Mouse (Mus musculus) forebrain, embryonic 11.5 days (tissue): ENCODE measurements around the gene Ttk. TPM values are rescaled to one million over a fixed set of nuclear protein-coding genes. Genes with fewer than 3 reads are reported as not detected.

ENCODE experiments used
- ATAC-seq: fragments of 200-750 bp; cut with Nextera tagmentation; replicated peaks from 2 replicates; pipeline ENCODE4 v1.8.0; 2017; ENCODE audit warnings: moderate TSS enrichment; ENCODE audit not compliant: low FRiP score
- DNase-seq: peaks from one replicate; pipeline ENCODE4 v3.0.0-alpha.2; 2017; ENCODE audit warnings: low spot score
- H3K27ac ChIP-seq: fragments of 300-500 bp; sonication (generic); 2 replicates; pipeline ENCODE4 v1.5.1; 2014; ENCODE audit warnings: low read depth, low read length
- H3K27me3 ChIP-seq: fragments of 300-500 bp; sonication (generic); 2 replicates; pipeline ENCODE4 v1.6.1; 2014; ENCODE audit warnings: mild to moderate bottlenecking, low read length, mixed read lengths; ENCODE audit not compliant: control insufficient read depth, insufficient read depth
- H3K36me3 ChIP-seq: fragments of 300-500 bp; sonication (generic); 2 replicates; pipeline ENCODE4 v1.6.1; 2014; ENCODE audit warnings: mild to moderate bottlenecking, low read length, moderate library complexity, mixed read lengths; ENCODE audit not compliant: control insufficient read depth, insufficient read depth
- H3K4me1 ChIP-seq: fragments of 300-500 bp; sonication (generic); replicated peaks from 2 replicates; pipeline ENCODE4 v1.6.1; 2014; ENCODE audit warnings: low read length, mixed read lengths; ENCODE audit not compliant: control insufficient read depth, insufficient read depth
- H3K4me2 ChIP-seq: fragments of 300-500 bp; sonication (generic); 2 replicates; pipeline ENCODE4 v1.6.1; 2014; ENCODE audit warnings: low read depth, mild to moderate bottlenecking, low read length, moderate library complexity, mixed read lengths; ENCODE audit not compliant: severe bottlenecking
- H3K4me3 ChIP-seq: fragments of 300-500 bp; sonication (generic); 2 replicates; pipeline ENCODE4 v1.5.1; 2014; ENCODE audit warnings: low read depth, low read length
- H3K9ac ChIP-seq: fragments of 300-500 bp; sonication (generic); 2 replicates; pipeline ENCODE4 v1.6.1; 2014; ENCODE audit warnings: low read length
- H3K9me3 ChIP-seq: fragments of 300-500 bp; sonication (generic); 2 replicates; pipeline ENCODE4 v1.6.1; 2016; ENCODE audit warnings: low read length, mixed read lengths; ENCODE audit not compliant: control insufficient read depth
- WGBS: fragments of 180-500 bp; shearing (Covaris S2); extraction: QIAGEN DNeasy Blood & Tissue Kit; methylation state at CpG from one replicate; pipeline ENCODE4 v1.1.7; 2014; 5-methylcytosine and 5-hydroxymethylcytosine counted together
- polyA plus RNA-seq: library from polyadenylated mRNA; unstranded; fragments of >200 nt; fragmentation: Nextera tagmentation; extraction: Ambion mirVana; gene quantifications from 2 replicates; pipeline ENCODE4 v1.2.1, GENCODE M21; 2014

Gene Ttk
- polyA plus RNA-seq, result 54.1 and 59.9 TPM in 2 replicates

- Histone ChIP-seq H3K4me2 (peak within 1 kb of the TSS; percentile 64), H3K4me1 (no peaks in the 10 kb centered on the region), H3K27me3 (no peaks in the 10 kb centered on the region), H3K9me3 (no peaks in the 10 kb centered on the region), H3K36me3 (no peaks in the 10 kb centered on the region), H3K4me3 (peak within 1 kb of the TSS; percentile 94), H3K9ac (peak within 1 kb of the TSS; percentile 84), H3K27ac (peak within 1 kb of the TSS; percentile 84)
- DNase-seq, result peak; percentile 95
- ATAC-seq, result peak; percentile 99
- WGBS, result 1% methylated on average over 38 of the region's 38 CpGs
Measured at GRCm38 (mm10) chr9:83833811-83834747, at the start of gene Ttk. TSS of gene Ttk (plus strand) at chr9:83834689.

GRCm38 (mm10) chr9:83785501-83785900, 49.0 kb upstream of the Ttk start:
- WGBS, result 70% methylated on average over 1 of the region's 1 CpGs
- no peaks in the 10 kb centered on the region for H3K4me1 ChIP-seq
- no peak for ATAC-seq

GRCm38 (mm10) chr9:83789326-83789725, 45.2 kb upstream of the Ttk start:
- no peak overlapping the region for H3K4me2 ChIP-seq
- no peak overlapping the region for H3K9ac ChIP-seq
- H3K4me3 ChIP-seq, result no peak overlapping the region
- ATAC-seq, result no peak
- no peak overlapping the region for H3K27ac ChIP-seq
- no peak for DNase-seq
- WGBS, result 94% methylated on average over 6 of the region's 6 CpGs
- no peaks in the 10 kb centered on the region for H3K36me3 ChIP-seq
- no peaks in the 10 kb centered on the region for H3K4me1 ChIP-seq
- no peaks in the 10 kb centered on the region for H3K27me3 ChIP-seq
- H3K9me3 ChIP-seq, result no peaks in the 10 kb centered on the region

More at GRCm38 (mm10) chr9:83785501-83785900, 49.0 kb upstream of the Ttk start:
- Histone ChIP-seq H3K9ac (no peak overlapping the region), H3K9me3 (no peaks in the 10 kb centered on the region), H3K4me3 (no peak overlapping the region), H3K4me2 (no peak overlapping the region), H3K27me3 (no peaks in the 10 kb centered on the region), H3K27ac (no peak overlapping the region), H3K36me3 (no peaks in the 10 kb centered on the region)
- DNase-seq, result no peak

GRCm38 (mm10) chr9:83796875-83797274, 37.6 kb upstream of the Ttk start:
- WGBS, result 91% methylated on average over 7 of the region's 7 CpGs
- Histone ChIP-seq H3K27ac (no peak overlapping the region), H3K9ac (no peak overlapping the region), H3K4me2 (no peak overlapping the region), H3K4me1 (no peaks in the 10 kb centered on the region), H3K36me3 (no peaks in the 10 kb centered on the region), H3K4me3 (no peak overlapping the region), H3K9me3 (no peaks in the 10 kb centered on the region), H3K27me3 (no peaks in the 10 kb centered on the region)
- ATAC-seq (no peak), DNase-seq (no peak)

GRCm38 (mm10) chr9:83797898-83798297, 36.6 kb upstream of the Ttk start:
- H3K27ac ChIP-seq, result no peak overlapping the region
- no peak overlapping the region for H3K9ac ChIP-seq
- no peaks in the 10 kb centered on the region for H3K9me3 ChIP-seq
- WGBS, result 86% methylated on average over 8 of the region's 8 CpGs
- no peak overlapping the region for H3K4me2 ChIP-seq
- H3K27me3 ChIP-seq, result no peaks in the 10 kb centered on the region
- ATAC-seq (no peak), DNase-seq (no peak)
- H3K4me1 ChIP-seq, result no peaks in the 10 kb centered on the region
- H3K36me3 ChIP-seq, result no peaks in the 10 kb centered on the region
- H3K4me3 ChIP-seq, result no peak overlapping the region

GRCm38 (mm10) chr9:83804341-83804740, 30.1 kb upstream of the Ttk start:
- 70% methylated on average over 13 of the region's 13 CpGs for WGBS
- peak overlapping the region; percentile 90 for H3K4me2 ChIP-seq
- H3K9me3 ChIP-seq, result no peaks in the 10 kb centered on the region
- DNase-seq (no peak), ATAC-seq (no peak)
- peak overlapping the region; percentile 77; the same call in 1 of the 2 replicates for H3K4me3 ChIP-seq
- H3K9ac ChIP-seq, result peak overlapping the region; percentile 84
- peaks cover 3% of the 10 kb centered on the region; the same call in 1 of the 2 replicates for H3K4me1 ChIP-seq
- peaks cover 3% of the 10 kb centered on the region; the same call in 1 of the 2 replicates for H3K27me3 ChIP-seq
- H3K36me3 ChIP-seq, result no peaks in the 10 kb centered on the region
- H3K27ac ChIP-seq, result no peak overlapping the region

GRCm38 (mm10) chr9:83805164-83805976, 29.1 kb upstream of the Ttk start:
- Histone ChIP-seq H3K4me1 (peaks cover 3% of the 10 kb centered on the region; the same call in 1 of the 2 replicates), H3K27me3 (peaks cover 3% of the 10 kb centered on the region; the same call in 1 of the 2 replicates), H3K9ac (peak overlapping the region; percentile 84), H3K36me3 (no peaks in the 10 kb centered on the region), H3K9me3 (no peaks in the 10 kb centered on the region), H3K4me2 (peak overlapping the region; percentile 90), H3K27ac (peak overlapping the region; percentile 80), H3K4me3 (peak overlapping the region; percentile 77)
- peak; percentile 82 for DNase-seq
- peak; percentile 85 for ATAC-seq
- WGBS, result under 1% methylated on average over 37 of the region's 37 CpGs
